Mouse (Mus musculus) CH12.LX (cell line): ENCODE measurements around the gene Nr2f2. TPM values are rescaled to one million over a fixed set of nuclear protein-coding genes. Genes with fewer than 3 reads are reported as not detected.

Source experiments
- DNase-seq: peaks from one replicate; pipeline ENCODE4 v3.0.0-alpha.2; 2013; ENCODE audit errors: extremely low read depth
- H3K27ac ChIP-seq: 2 replicates; pipeline ENCODE4 v1.5.1; 2012; ENCODE audit warnings: low read depth, mild to moderate bottlenecking, control low read depth, moderate library complexity; ENCODE audit not compliant: insufficient read depth
- H3K27me3 ChIP-seq: replicated peaks from 2 replicates; pipeline ENCODE3; 2012; ENCODE audit warnings: inconsistent platforms
- H3K36me3 ChIP-seq, 2 experiments: replicated peaks in 1 of 2; 2 replicates each; pipeline versions ENCODE3 to v1.6.1; 2012; ENCODE audit warnings: inconsistent platforms in 1 of 2, low read length in 1 of 2, mild to moderate bottlenecking in 1 of 2, mixed read lengths in 1 of 2, moderate library complexity in 1 of 2; ENCODE audit not compliant: control insufficient read depth in 1 of 2, insufficient read depth in 1 of 2
- H3K4me1 ChIP-seq, 2 experiments: 2 replicates each; pipeline ENCODE4 v1.6.1; 2012; ENCODE audit warnings: inconsistent platforms in 1 of 2, moderate library complexity in 1 of 2; ENCODE audit not compliant: insufficient read depth in 2 of 2, control insufficient read depth in 1 of 2
- H3K4me2 ChIP-seq: 2 replicates; pipeline ENCODE4 v1.6.1; 2012; ENCODE audit warnings: low read depth, mild to moderate bottlenecking, control low read depth; ENCODE audit not compliant: poor library complexity, insufficient read depth, severe bottlenecking
- H3K4me3 ChIP-seq, 3 experiments: fragments of 150-350 bp in 1 of 3; sonication (generic) in 1 of 3; replicated peaks in 1 of 3; 2 replicates each; pipeline versions ENCODE3 to v1.5.1; 2011 to 2012; ENCODE audit warnings: low read depth in 2 of 3, low read length in 2 of 3, mild to moderate bottlenecking in 2 of 3, moderate library complexity in 2 of 3, control low read depth in 1 of 3, improper control_type of control experiment in 1 of 3, inconsistent platforms in 1 of 3, mixed read lengths in 1 of 3; ENCODE audit not compliant: poor library complexity in 1 of 3
- H3K79me2 ChIP-seq: replicated peaks from 2 replicates; pipeline ENCODE4 v1.6.1; 2012; ENCODE audit warnings: mild to moderate bottlenecking, moderate library complexity; ENCODE audit not compliant: control insufficient read depth, poor library complexity, insufficient read depth, severe bottlenecking; ENCODE audit errors: extremely low read depth
- H3K9ac ChIP-seq: 2 replicates; pipeline ENCODE4 v1.6.1; 2012; ENCODE audit warnings: low read depth, mild to moderate bottlenecking, control low read depth, moderate library complexity; ENCODE audit not compliant: insufficient read depth
- H3K9me3 ChIP-seq: replicated peaks from 2 replicates; pipeline ENCODE3; 2012; ENCODE audit warnings: low read length, inconsistent platforms, mixed read lengths
- BHLHE40 ChIP-seq: IDR thresholded peaks from 2 replicates; pipeline ENCODE4 v1.6.1; 2011; ENCODE audit warnings: mild to moderate bottlenecking, low read depth, low read length, improper control_type of control experiment
- CHD1 ChIP-seq: IDR thresholded peaks from 2 replicates; pipeline ENCODE4 v1.6.1; 2012; ENCODE audit warnings: low read depth, low read length, improper control_type of control experiment, inconsistent platforms
- CHD2 ChIP-seq: IDR thresholded peaks from 2 replicates; pipeline ENCODE4 v1.6.1; 2011; ENCODE audit warnings: low read length, improper control_type of control experiment
- CTCF ChIP-seq, 2 experiments: IDR thresholded peaks in 1 of 2; conservative IDR thresholded peaks in 1 of 2; 2 replicates each; pipeline ENCODE4 v1.5.1; 2011 to 2012; ENCODE audit warnings: low read depth in 2 of 2, low read length in 2 of 2, improper control_type of control experiment in 1 of 2, inconsistent platforms in 1 of 2, mild to moderate bottlenecking in 1 of 2, moderate library complexity in 1 of 2
- ELF1 ChIP-seq: IDR thresholded peaks from 2 replicates; pipeline ENCODE4 v1.6.1; 2014; ENCODE audit warnings: low read depth, mild to moderate bottlenecking, inconsistent platforms, low read length, improper control_type of control experiment
- EP300 ChIP-seq: IDR thresholded peaks from 2 replicates; pipeline ENCODE4 v1.6.1; 2011; ENCODE audit warnings: low read length, improper control_type of control experiment
- ETS1 ChIP-seq: conservative IDR thresholded peaks from 2 replicates; pipeline ENCODE4 v1.6.1; 2012; ENCODE audit warnings: low read depth, mild to moderate bottlenecking, inconsistent platforms, low read length, improper control_type of control experiment, moderate library complexity
- GABPA ChIP-seq: IDR thresholded peaks from 2 replicates; pipeline ENCODE4 v1.6.1; 2012; ENCODE audit warnings: low read depth, low read length, improper control_type of control experiment, inconsistent platforms; ENCODE audit not compliant: insufficient replicate concordance
- HCFC1 ChIP-seq: IDR thresholded peaks from 2 replicates; pipeline ENCODE4 v1.6.1; 2012; ENCODE audit warnings: low read depth, mild to moderate bottlenecking, inconsistent platforms, low read length, improper control_type of control experiment
- JUN ChIP-seq: IDR thresholded peaks from 2 replicates; pipeline ENCODE4 v1.6.1; 2011; ENCODE audit warnings: low read depth, mild to moderate bottlenecking, low read length, improper control_type of control experiment, moderate library complexity; ENCODE audit not compliant: insufficient read depth
- JUND ChIP-seq: conservative IDR thresholded peaks from 2 replicates; pipeline ENCODE4 v1.6.1; 2011; ENCODE audit warnings: low read depth, low read length, improper control_type of control experiment
- KAT2A ChIP-seq: IDR thresholded peaks from 2 replicates; pipeline ENCODE4 v1.6.1; 2012; ENCODE audit warnings: low read length, improper control_type of control experiment, inconsistent platforms; ENCODE audit not compliant: insufficient replicate concordance
- MAFK ChIP-seq: IDR thresholded peaks from 2 replicates; pipeline ENCODE4 v1.6.1; 2011; ENCODE audit warnings: low read length, improper control_type of control experiment; ENCODE audit not compliant: insufficient replicate concordance
- MAZ ChIP-seq: IDR thresholded peaks from 2 replicates; pipeline ENCODE4 v1.6.1; 2012; ENCODE audit warnings: low read depth, mild to moderate bottlenecking, inconsistent platforms, low read length, improper control_type of control experiment, moderate library complexity
- MXI1 ChIP-seq: IDR thresholded peaks from 2 replicates; pipeline ENCODE4 v1.6.1; 2011; ENCODE audit warnings: mild to moderate bottlenecking, low read depth, low read length, improper control_type of control experiment
- MYC ChIP-seq: IDR thresholded peaks from 2 replicates; pipeline ENCODE4 v1.6.1; 2011; ENCODE audit warnings: low read depth, mild to moderate bottlenecking, improper control_type of control experiment, low read length
- NRF1 ChIP-seq: IDR thresholded peaks from 2 replicates; pipeline ENCODE4 v1.6.1; 2014; ENCODE audit warnings: low read depth, mild to moderate bottlenecking, inconsistent platforms, low read length, improper control_type of control experiment, moderate library complexity
- POLR2A ChIP-seq: IDR thresholded peaks from 2 replicates; pipeline ENCODE4 v1.6.1; 2011; ENCODE audit warnings: low read depth, mild to moderate bottlenecking, improper control_type of control experiment, low read length
- RAD21 ChIP-seq: IDR thresholded peaks from 2 replicates; pipeline ENCODE4 v1.6.1; 2011; ENCODE audit warnings: low read depth, mild to moderate bottlenecking, low read length, improper control_type of control experiment, moderate library complexity
- RCOR1 ChIP-seq: conservative IDR thresholded peaks from 2 replicates; pipeline ENCODE4 v1.6.1; 2012; ENCODE audit warnings: low read depth, mild to moderate bottlenecking, inconsistent platforms, low read length, improper control_type of control experiment
- SIN3A ChIP-seq: IDR thresholded peaks from 2 replicates; pipeline ENCODE4 v1.6.1; 2012; ENCODE audit warnings: low read length, improper control_type of control experiment, inconsistent platforms
- SMC3 ChIP-seq: IDR thresholded peaks from 2 replicates; pipeline ENCODE4 v1.6.1; 2011; ENCODE audit warnings: low read depth, low read length, improper control_type of control experiment
- TCF12 ChIP-seq: IDR thresholded peaks from 2 replicates; pipeline ENCODE4 v1.6.1; 2014; ENCODE audit warnings: low read depth, mild to moderate bottlenecking, inconsistent platforms, low read length, improper control_type of control experiment
- USF1 ChIP-seq: IDR thresholded peaks from 2 replicates; pipeline ENCODE4 v1.6.1; 2014; ENCODE audit warnings: low read depth, mild to moderate bottlenecking, inconsistent platforms, low read length, improper control_type of control experiment
- USF2 ChIP-seq: conservative IDR thresholded peaks from 2 replicates; pipeline ENCODE4 v1.6.1; 2011; ENCODE audit warnings: low read depth, low read length, improper control_type of control experiment
- ZC3H11A ChIP-seq: IDR thresholded peaks from 2 replicates; pipeline ENCODE4 v1.6.1; 2012; ENCODE audit warnings: low read depth, mild to moderate bottlenecking, inconsistent platforms, low read length, improper control_type of control experiment
- ZKSCAN1 ChIP-seq: IDR thresholded peaks from 2 replicates; pipeline ENCODE4 v1.6.1; 2012; ENCODE audit warnings: low read depth, inconsistent platforms, low read length, improper control_type of control experiment, borderline replicate concordance
- ZNF384 ChIP-seq: IDR thresholded peaks from 2 replicates; pipeline ENCODE4 v1.6.1; 2012; ENCODE audit warnings: low read depth, low read length, improper control_type of control experiment, inconsistent platforms
- dilution Hi-C: fragments of 300-500 bp; cut with MboI; formaldehyde crosslinking; loops from 2 replicates; pipeline ENCODE4 v1.14.3; 2020; ENCODE audit warnings: low sequenced_read_pairs; ENCODE audit not compliant: extremely low pct_unique_long_range_greater_than_20kb, extremely low pct_ligation_motif_present
- in situ Hi-C: fragments of 300-500 bp; cut with MboI; formaldehyde crosslinking; loops from 3 replicates; pipeline ENCODE4 v1.14.3; 2019; ENCODE audit warnings: low sequenced_read_pairs, low pct_ligation_motif_present, low pct_unique_long_range_greater_than_20kb, mixed read lengths
- polyA plus RNA-seq: library from polyadenylated mRNA; unstranded; fragments of >175 nt; gene quantifications from 2 replicates; pipeline ENCODE4 v1.2.1, GENCODE M21; 2012; ENCODE audit warnings: low read depth; ENCODE audit not compliant: insufficient read length
- total RNA-seq, 2 experiments: library from RNA; depleted of rRNA; stranded (reverse); fragments of 300-350 nt in 1 of 2; fragments of >200 nt in 1 of 2; gene quantifications; 2 replicates each; pipeline ENCODE4 v1.2.3; 2012 to 2014

Nr2f2 gene
- total and polyA plus RNA-seq, 3 experiments, result not detected

GRCm38 (mm10) chr7:70338265-70338640 is 28.3 kb downstream of the Nr2f2 start:
- Histone ChIP-seq H3K4me3 (no peak overlapping the region), H3K4me2 (no peak overlapping the region), H3K9ac (no peak overlapping the region), H3K79me2 (no peaks in the 10 kb centered on the region), H3K4me1 (no peaks in the 10 kb centered on the region), H3K9me3 (peaks cover 75% of the 10 kb centered on the region), H3K27ac (no peak overlapping the region), H3K36me3 (no peaks in the 10 kb centered on the region), H3K27me3 (no peaks in the 10 kb centered on the region)
- DNase-seq, result no peak
- in situ Hi-C loops, result no loop called here
- dilution Hi-C loops, result no loop called here
- TF ChIP-seq CHD1, result no peak
- no peak for TF ChIP-seq ZKSCAN1
- TF ChIP-seq ZNF384, result no peak
- no peak for TF ChIP-seq EP300
- TF ChIP-seq MAFK, result no peak
- no peak for TF ChIP-seq TCF12
- TF ChIP-seq MXI1, result no peak
- no peak for TF ChIP-seq NRF1
- TF ChIP-seq USF2, result no peak
- no peak for TF ChIP-seq USF1
- TF ChIP-seq CHD2, result no peak
- no peak for TF ChIP-seq ELF1
- no peak for TF ChIP-seq JUND
- TF ChIP-seq JUN, result no peak
- no peak for TF ChIP-seq CTCF (conservative IDR thresholded peaks at IDR 0.05 in 1 of 2, IDR thresholded peaks at IDR 0.05 in 1 of 2; ENCODE audit: low read depth in 2 of 2, low read length in 2 of 2)
- TF ChIP-seq HCFC1, result no peak
- no peak for TF ChIP-seq RCOR1
- no peak for TF ChIP-seq GABPA
- no peak for TF ChIP-seq KAT2A

DNA sequence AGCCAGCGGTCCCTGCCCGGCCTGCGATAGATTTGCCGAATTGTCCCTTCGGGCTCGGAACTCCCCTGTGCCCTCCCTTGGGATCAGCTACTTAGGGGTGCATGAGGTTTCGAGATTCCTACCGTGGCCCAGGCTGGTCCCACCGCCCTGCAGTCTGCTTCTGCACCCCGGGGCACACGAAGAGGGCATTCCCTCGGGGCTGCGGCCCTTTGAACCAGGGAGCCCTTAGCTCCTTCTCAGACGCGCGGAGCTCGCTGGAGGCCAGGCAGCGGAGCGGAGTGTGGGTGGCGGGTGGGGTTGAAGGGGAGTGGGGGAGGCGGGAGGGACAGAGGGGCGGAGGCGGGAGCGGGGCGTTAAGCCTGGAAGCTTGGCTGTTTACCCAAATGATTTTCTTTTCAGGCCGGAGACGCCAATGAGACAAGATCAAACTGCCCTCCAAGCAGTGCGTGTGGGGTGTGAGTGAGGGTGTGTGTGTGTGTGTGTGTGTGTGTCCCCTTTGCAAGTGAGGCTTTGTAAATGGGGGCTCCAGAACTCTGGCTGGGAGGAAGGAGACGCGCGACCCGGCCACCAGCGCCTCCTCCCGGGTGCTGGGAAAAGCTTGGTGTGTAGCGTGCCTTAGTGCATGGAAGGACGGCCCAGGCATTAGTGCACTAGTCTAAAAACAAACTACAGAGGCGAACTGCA is 28.8 kb downstream of the Nr2f2 start:
- dilution Hi-C loops, result no loop called here
- H3K27ac ChIP-seq, result no peak overlapping the region
- H3K9me3 ChIP-seq, result peaks cover 76% of the 10 kb centered on the region
- H3K9ac ChIP-seq, result no peak overlapping the region
- no peak for DNase-seq
- H3K4me1 ChIP-seq, result no peaks in the 10 kb centered on the region
- no peaks in the 10 kb centered on the region for H3K27me3 ChIP-seq
- H3K79me2 ChIP-seq, result no peaks in the 10 kb centered on the region
- in situ Hi-C loops, result no loop called here
- no peak overlapping the region for H3K4me3 ChIP-seq
- H3K36me3 ChIP-seq, result no peaks in the 10 kb centered on the region
- no peak overlapping the region for H3K4me2 ChIP-seq
- TF ChIP-seq ETS1 (no peak), POLR2A (no peak), BHLHE40 (no peak), MYC (no peak), EP300 (no peak), SIN3A (no peak), RAD21 (no peak), GABPA (no peak), ZC3H11A (no peak), MAZ (no peak), ZNF384 (no peak), JUN (no peak), SMC3 (no peak), ELF1 (no peak)
